Mouse (Mus musculus) R1 (cell line): ENCODE measurements at regions not wholly inside any gene's neighbourhood (a gene's known extent, or its start where the extent isn't known, plus 50 kb on each side); places are given as distances from the start of the nearest gene placed in this dataset.

Source experiments
- DNase-seq: peaks from one replicate; pipeline ENCODE4 v3.0.0-alpha.2; 2018; ENCODE audit warnings: low read depth, low spot score

DNA sequence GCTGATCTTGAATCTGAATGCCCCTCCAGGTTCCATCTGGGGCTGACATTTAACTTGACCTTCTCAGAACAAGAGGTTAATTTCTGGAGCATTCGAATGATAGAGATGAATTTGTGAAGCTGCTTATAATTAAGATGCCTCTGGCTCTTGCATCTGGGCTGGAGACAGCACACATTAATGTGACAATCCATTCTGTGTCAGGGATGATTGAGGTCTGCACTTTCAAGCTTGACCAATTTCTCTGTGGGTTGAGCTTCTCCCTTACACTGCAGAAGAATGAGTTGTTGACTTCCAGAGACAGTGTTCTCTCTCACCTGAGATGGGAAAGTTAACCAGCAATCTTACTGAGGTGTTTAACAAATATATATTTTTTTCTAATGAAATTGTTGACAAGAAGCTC is 541.8 kb downstream of the Edem1 start:
- DNase-seq = no peak

DNA sequence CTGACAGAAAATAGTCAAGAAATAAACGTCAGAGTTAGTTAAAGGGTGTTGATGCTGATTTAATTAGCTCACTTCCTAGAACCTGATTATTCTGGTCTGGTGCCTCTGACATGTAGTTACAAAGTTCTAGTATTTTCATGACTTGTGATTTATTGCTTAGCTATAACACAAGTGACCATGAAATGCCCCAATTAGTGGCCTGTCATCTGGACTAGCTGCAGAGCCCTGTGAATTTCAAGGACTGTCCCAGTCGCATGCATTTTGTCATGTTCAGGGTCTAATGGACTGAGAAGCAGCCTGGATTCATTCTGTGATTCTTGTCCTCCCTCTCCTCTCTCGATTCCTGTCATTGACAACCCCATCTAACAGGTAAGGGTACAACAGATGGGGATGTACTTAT is 543.5 kb downstream of the Edem1 start:
- no peak for DNase-seq

DNA sequence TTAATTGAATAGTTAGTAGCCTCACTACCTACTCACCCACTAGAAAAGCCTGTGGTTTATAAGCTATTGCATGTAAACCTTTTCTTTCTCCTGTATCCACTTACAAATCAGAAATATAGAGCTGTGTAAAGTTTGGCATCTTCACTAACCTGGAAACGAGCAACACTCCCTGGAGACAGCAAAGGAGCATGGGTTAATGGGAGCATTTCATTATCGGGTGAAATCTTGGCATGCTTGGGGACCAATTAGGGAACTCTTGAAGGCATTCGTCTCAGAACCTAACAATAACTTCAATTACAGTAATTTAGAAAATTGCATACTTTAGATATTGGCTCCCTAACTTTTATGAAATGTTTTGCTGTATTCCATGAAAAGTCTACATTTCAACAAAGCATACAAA is 558.8 kb downstream of the Edem1 start:
- no peak for DNase-seq

DNA sequence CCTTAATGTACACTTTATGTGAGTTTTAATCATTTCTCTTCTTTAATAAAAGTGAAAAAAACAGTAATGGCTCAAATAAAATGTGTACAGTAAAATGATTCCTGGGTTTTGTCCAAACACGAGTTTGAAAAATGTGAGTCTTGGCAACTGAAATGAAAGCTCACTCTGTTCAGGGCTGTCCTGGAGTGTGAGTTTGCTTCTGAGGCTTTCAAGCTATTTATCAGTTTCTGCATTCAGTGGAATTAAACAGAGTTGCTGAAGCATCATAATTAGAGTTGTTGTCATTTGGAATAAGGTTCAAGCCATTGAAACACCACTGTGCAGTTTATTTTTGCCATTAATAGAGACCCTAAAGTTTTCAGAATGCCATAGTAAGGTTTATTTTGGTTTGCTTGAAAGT is 561.3 kb downstream of the Edem1 start:
- DNase-seq = no peak

DNA sequence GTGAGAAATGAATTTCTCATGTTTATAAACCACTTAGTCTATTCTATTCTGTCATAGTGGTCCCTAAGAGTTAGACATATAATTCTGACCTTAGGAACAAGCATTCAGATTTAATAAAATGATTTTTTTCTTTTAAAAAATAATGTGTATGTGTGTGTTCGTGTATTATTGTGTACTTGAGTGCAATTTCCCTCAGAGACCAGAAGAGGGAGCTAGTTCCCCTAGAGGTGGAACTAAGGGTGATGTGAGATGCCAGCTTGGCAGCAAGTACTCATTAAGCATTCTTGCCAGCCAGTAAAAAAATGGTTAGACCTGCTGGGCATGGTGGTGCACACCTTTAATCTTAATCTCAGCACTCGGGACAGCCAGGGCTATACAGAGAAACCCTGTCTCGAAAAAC is 570.2 kb downstream of the Edem1 start:
- peak; percentile 36 for DNase-seq

DNA sequence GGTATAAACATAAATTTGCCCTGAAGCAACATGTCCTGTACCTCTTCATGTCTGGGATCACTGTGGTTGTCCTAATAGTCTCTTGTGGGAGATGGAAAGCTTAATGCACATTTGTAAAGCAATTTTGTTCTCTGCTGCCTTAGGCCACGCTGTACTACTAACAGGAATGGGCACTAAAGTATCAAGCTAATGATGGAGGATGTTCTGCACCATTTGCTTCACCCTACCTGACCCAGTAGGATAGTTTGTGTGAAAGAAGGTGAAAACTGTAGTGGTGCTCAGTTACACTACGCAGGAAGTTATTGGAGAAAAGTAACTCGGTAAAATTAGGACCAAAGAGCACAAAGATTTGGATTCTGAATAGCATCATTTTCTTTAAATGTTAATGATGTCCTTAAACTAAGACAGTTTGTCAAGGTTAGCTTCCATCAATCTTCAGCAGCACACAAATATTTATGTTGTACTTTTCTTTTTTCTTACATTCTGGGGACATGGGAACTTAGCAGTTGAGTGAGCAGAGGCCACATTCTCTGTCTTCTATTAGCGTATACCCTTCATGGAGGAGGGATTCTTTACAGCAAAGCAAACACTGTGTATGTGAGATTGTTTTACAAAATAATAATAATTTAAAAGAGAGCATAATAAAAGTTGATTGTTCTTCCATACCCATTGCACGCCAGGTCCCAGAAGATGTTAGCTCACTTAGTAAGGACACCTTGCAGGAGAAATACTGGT is 591.2 kb downstream of the Edem1 start:
- DNase-seq = no peak

DNA sequence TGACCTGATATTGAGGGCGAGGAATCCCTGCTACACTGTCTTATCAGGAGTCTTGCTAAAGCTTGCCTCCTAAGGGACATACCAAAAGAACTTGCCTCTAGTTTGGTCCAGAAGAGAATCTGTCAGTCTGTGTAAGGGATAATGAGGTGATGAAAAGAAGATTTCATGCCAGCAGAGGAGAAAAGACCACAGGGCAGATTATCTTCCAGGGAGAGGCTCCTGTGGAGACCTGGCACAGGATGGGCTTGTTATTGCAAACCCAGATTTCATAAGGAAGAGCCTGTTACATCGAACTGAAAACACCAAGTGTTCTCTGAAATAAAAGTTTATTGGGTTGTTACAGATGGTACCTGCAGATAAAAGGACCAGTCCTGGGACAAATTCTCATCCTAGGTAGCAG is 605.2 kb downstream of the Edem1 start:
- DNase-seq = no peak
